Mouse (Mus musculus): ENCODE measurements at regions not wholly inside any gene's neighbourhood (a gene's known extent, or its start where the extent isn't known, plus 50 kb on each side); places are given as distances from the start of the nearest gene placed in this dataset.

- TF ChIP-seq CTCF (IDR thresholded peaks at IDR 0.05 in 2 of 3, conservative IDR thresholded peaks at IDR 0.05 in 1 of 3; ENCODE audit: control insufficient read depth in 1 of 3, insufficient read depth in 1 of 3, low read depth in 2 of 3, low read length in 3 of 3, poor library complexity in 1 of 3, severe bottlenecking in 1 of 3) (peak in 2 of 3 experiments; percentile 16 to 73; a peak in 2 of 6 replicates), TCF12 (IDR thresholded peaks at IDR 0.05; ENCODE audit: low read depth, low read length) (no peak), USF1 (IDR thresholded peaks at IDR 0.05; ENCODE audit: low read depth, low read length) (no peak), POLR2A (IDR thresholded peaks at IDR 0.05; ENCODE audit: control insufficient read depth in 1 of 2, insufficient read depth in 1 of 2, low read depth in 1 of 2, low read length in 2 of 2, poor library complexity in 1 of 2) (no peak), MAX (IDR thresholded peaks at IDR 0.05; ENCODE audit: low read length) (no peak), EP300 (IDR thresholded peaks at IDR 0.05; ENCODE audit: low read depth in 1 of 2, low read length in 2 of 2) (no peak), RAD21 (IDR thresholded peaks at IDR 0.05; ENCODE audit: low read depth, low read length) (peak; percentile 91)
Measured at GRCm38 (mm10) chr3:140682794-140683193, 529.4 kb downstream of the Pdha2 start.

All from MEL (cell line).